In genomic region chr10:45066131-45066930, GRCm38 (mm10) we compare ENCODE assay signal across 8 mouse cellular contexts. TPM values are rescaled to one million over a fixed set of nuclear protein-coding genes. Genes with fewer than 3 reads are reported as not detected.
DNase-seq lines count a peak whose midpoint lies in the region; ATAC-seq and TF ChIP-seq lines count a peak whose summit lies in the region.

No protein-coding gene starts in this region.

- 0 out of 2 replicates have a peak, but pooled peaks cover 2% of the 10 kb centered on the region for H3K9me3 ChIP-seq in intestine, embryonic 14.5 days (ENCODE audit: control insufficient read depth, low read length)

- H3K27me3 ChIP-seq in intestine, embryonic 14.5 days (replicated peaks; ENCODE audit: control insufficient read depth, insufficient read depth, low read length): no peaks in the 10 kb centered on the region

- intact Hi-C loops in left cerebral cortex, adult 2 months (cut with DNase I): no loop called here

- TF ChIP-seq CTCF in left cerebral cortex, adult 2 months (IDR thresholded peaks at IDR 0.05): peak; percentile 42
- no peak for TF ChIP-seq CTCF in cortical plate, adult 2 months (IDR thresholded peaks at IDR 0.05; ENCODE audit: extremely low read depth, insufficient read depth, low read length)

- TF ChIP-seq POLR2A in cortical plate, adult 2 months (IDR thresholded peaks at IDR 0.05; ENCODE audit: extremely low read depth, insufficient read depth, low read length): no peak

- peak overlapping the region; percentile 89 for H3K9ac ChIP-seq in intestine, embryonic 14.5 days (ENCODE audit: low read length)

- no peak for ATAC-seq in intestine, embryonic 14.5 days (replicated peaks; ENCODE audit: low FRiP score, low TSS enrichment, low read depth)
- no peak; the same call in 1 of the 2 replicates for ATAC-seq in granulocyte monocyte progenitor cell, adult 5-6 weeks (replicated peaks; ENCODE audit: poor library complexity, severe bottlenecking)

- peak overlapping the region; percentile 67 for H3K4me3 ChIP-seq in left cerebral cortex, adult 2 months
- peak overlapping the region; percentile 91 for H3K4me3 ChIP-seq in cortical plate, adult 2 months (ENCODE audit: insufficient read depth, low read length)
- peak overlapping the region; percentile 97 for H3K4me3 ChIP-seq in intestine, embryonic 14.5 days (ENCODE audit: low read depth, low read length)

- peaks cover 1% of the 10 kb centered on the region; the same call in 1 of the 2 replicates for H3K4me1 ChIP-seq in cortical plate, adult 2 months (ENCODE audit: control insufficient read depth, insufficient read depth, low read length)
- H3K4me1 ChIP-seq in intestine, embryonic 14.5 days (replicated peaks; ENCODE audit: control insufficient read depth, insufficient read depth, low read length): peaks cover 3% of the 10 kb centered on the region; the same call in 1 of the 2 replicates

- no peak for DNase-seq in left cerebral cortex, adult 2 months (ENCODE audit: extremely low spot score in 1 of 2, low spot score in 2 of 2)
- no peak for DNase-seq in left cerebral cortex, adult 11 months (ENCODE audit: low spot score)
- peak; percentile 66 for DNase-seq in NIH3T3 (ENCODE audit: low read depth)
- no peak for DNase-seq in intestine, embryonic 14.5 days (ENCODE audit: low spot score)
- peak; percentile 3 to 7 for DNase-seq in monocyte, adult 2 months (ENCODE audit: low read depth in 1 of 2, low spot score in 2 of 2)
- DNase-seq in right cerebral cortex, postnatal 10 days (ENCODE audit: low spot score in 2 of 2): no peak

- no peaks in the 10 kb centered on the region for H3K36me3 ChIP-seq in intestine, embryonic 14.5 days (ENCODE audit: control insufficient read depth, insufficient read depth, low read length)

- peak overlapping the region; percentile 52 for H3K4me2 ChIP-seq in intestine, embryonic 14.5 days (ENCODE audit: low read length)

- H3K27ac ChIP-seq in left cerebral cortex, adult 2 months: peak overlapping the region; percentile 86
- peak overlapping the region; percentile 18; the same call in 1 of the 2 replicates for H3K27ac ChIP-seq in cortical plate, adult 2 months (ENCODE audit: insufficient read depth, low read length)
- H3K27ac ChIP-seq in intestine, embryonic 14.5 days (ENCODE audit: low read depth): peak overlapping the region; percentile 85

- WGBS in intestine, embryonic 14.5 days: 12% methylated on average over 12 of the region's 12 CpGs

RNA-seq across cellular contexts. Expression of gene Prep, which starts 0.7 kb away (rescaled TPM):
- total RNA-seq in left cerebral cortex, adult 2 months (2021): 1 to 10 TPM; 7.9 to 8.3 TPM
- 6.6 and 7.1 TPM in 2 replicates for polyA plus RNA-seq in cortical plate, adult 2 months (2012; rRNA removed)
- 25.0 and 25.5 TPM in 2 replicates for polyA plus RNA-seq in intestine, embryonic 14.5 days (2014; fragmentation: Nextera tagmentation; extraction: Ambion mirVana)
- total RNA-seq in granulocyte monocyte progenitor cell, adult 5-6 weeks (2014; fragmentation: Nextera tagmentation): 15.0 and 17.3 TPM in 2 replicates
- 12.7 and 14.3 TPM in 2 replicates for total RNA-seq in granulocyte monocyte progenitor cell, adult 5-6 weeks (2017)

Comparison
In these comparisons a context has a peak if more than half of its experiments do, and no peak if none do; other contexts are left out.
1. DNase-seq: peak in NIH3T3 (single experiment) and monocyte, adult 2 months (2 of 2); none in left cerebral cortex, adult 2 months (0 of 2), left cerebral cortex, adult 11 months (single experiment), intestine, embryonic 14.5 days (single experiment) and right cerebral cortex, postnatal 10 days (0 of 2).
2. H3K27ac ChIP-seq: peak in every context shown above with its lines; median percentile 86 in left cerebral cortex, adult 2 months; 85 in intestine, embryonic 14.5 days; 18 in cortical plate, adult 2 months.
3. Peak in every context shown above with its lines, with median percentiles within 50 percentile points of each other: H3K4me3 ChIP-seq.